Mouse (Mus musculus): ENCODE data around the gene Xrcc2.

GRCm38 (mm10) chr5:25696256-25696655 is 9.4 kb downstream of the Xrcc2 start:
- TF ChIP-seq FLI1 (IDR thresholded peaks at IDR 0.05; ENCODE audit: low read length) (no peak), GATA1 (IDR thresholded peaks at IDR 0.05; ENCODE audit: borderline replicate concordance, low read length) (no peak)

All from megakaryocyte, embryonic 14.5 days (primary cell).